Mouse (Mus musculus): ENCODE measurements at regions not wholly inside any gene's neighbourhood (a gene's known extent, or its start where the extent isn't known, plus 50 kb on each side); places are given as distances from the start of the nearest gene placed in this dataset.

- H3K4me3 ChIP-seq, result no peak overlapping the region
- H3K4me2 ChIP-seq, result peak overlapping the region; percentile 44
- no peaks in the 10 kb centered on the region for H3K36me3 ChIP-seq (ENCODE audit: poor library complexity, severe bottlenecking)
- ATAC-seq, result peak; percentile 64
- H3K9me3 ChIP-seq (replicated peaks), result no peaks in the 10 kb centered on the region
- peaks cover 22% of the 10 kb centered on the region for H3K4me1 ChIP-seq
- no peaks in the 10 kb centered on the region for H3K27me3 ChIP-seq
- H3K27ac ChIP-seq, result peak overlapping the region; percentile 55
- 14% methylated on average over 14 of the region's 14 CpGs for WGBS
- 0 out of 2 replicates have a peak overlapping the region, but pooled peaks have one; percentile 1 for H3K9ac ChIP-seq
These were observed 92.4 kb downstream of the Gm815 start for GRCm38 (mm10) chr19:26977887-26978639.

- Histone ChIP-seq H3K4me2 (no peak overlapping the region), H3K36me3 (ENCODE audit: poor library complexity, severe bottlenecking) (no peaks in the 10 kb centered on the region), H3K4me3 (no peak overlapping the region), H3K4me1 (peaks cover 22% of the 10 kb centered on the region), H3K9ac (no peak overlapping the region), H3K27ac (no peak overlapping the region), H3K27me3 (no peaks in the 10 kb centered on the region), H3K9me3 (replicated peaks) (no peaks in the 10 kb centered on the region)
- no peak for ATAC-seq
- WGBS, result 59% methylated on average over 3 of the region's 3 CpGs
These were observed 92.9 kb downstream of the Gm815 start for GRCm38 (mm10) chr19:26978640-26979007.

- 79% methylated on average over 2 of the region's 2 CpGs for WGBS
- Histone ChIP-seq H3K27me3 (no peaks in the 10 kb centered on the region), H3K27ac (no peak overlapping the region), H3K4me2 (no peak overlapping the region), H3K9me3 (replicated peaks) (no peaks in the 10 kb centered on the region), H3K4me1 (peaks cover 22% of the 10 kb centered on the region), H3K36me3 (ENCODE audit: poor library complexity, severe bottlenecking) (no peaks in the 10 kb centered on the region), H3K4me3 (no peak overlapping the region), H3K9ac (no peak overlapping the region)
- no peak for ATAC-seq
These were observed 93.6 kb downstream of the Gm815 start for GRCm38 (mm10) chr19:26979322-26979721.

GRCm38 (mm10) chr19:26986672-26987071 is 101.0 kb downstream of the Gm815 start:
- no peaks in the 10 kb centered on the region for H3K4me1 ChIP-seq
- no peak overlapping the region for H3K4me2 ChIP-seq
- no peaks in the 10 kb centered on the region for H3K27me3 ChIP-seq
- no peak overlapping the region for H3K27ac ChIP-seq
- WGBS, result 88% methylated on average over 1 of the region's 1 CpGs
- H3K9me3 ChIP-seq (replicated peaks), result no peaks in the 10 kb centered on the region
- no peak for ATAC-seq
- no peaks in the 10 kb centered on the region for H3K36me3 ChIP-seq (ENCODE audit: poor library complexity, severe bottlenecking)
- no peak overlapping the region for H3K4me3 ChIP-seq
- H3K9ac ChIP-seq, result no peak overlapping the region

GRCm38 (mm10) chr19:26987197-26987596 is 101.5 kb downstream of the Gm815 start:
- Histone ChIP-seq H3K4me2 (no peak overlapping the region), H3K4me1 (no peaks in the 10 kb centered on the region), H3K36me3 (ENCODE audit: poor library complexity, severe bottlenecking) (no peaks in the 10 kb centered on the region), H3K4me3 (no peak overlapping the region), H3K9ac (no peak overlapping the region), H3K27me3 (no peaks in the 10 kb centered on the region), H3K9me3 (replicated peaks) (no peaks in the 10 kb centered on the region), H3K27ac (no peak overlapping the region)
- no peak for ATAC-seq
- WGBS, result 76% methylated on average over 3 of the region's 3 CpGs

GRCm38 (mm10) chr19:26987909-26988456 is 102.3 kb downstream of the Gm815 start:
- H3K27me3 ChIP-seq, result no peaks in the 10 kb centered on the region
- ATAC-seq, result no peak; the same call in 1 of the 2 replicates
- no peak overlapping the region for H3K4me3 ChIP-seq
- no peak overlapping the region for H3K9ac ChIP-seq
- H3K4me2 ChIP-seq, result no peak overlapping the region
- 92% methylated on average over 6 of the region's 6 CpGs for WGBS
- no peaks in the 10 kb centered on the region for H3K9me3 ChIP-seq (replicated peaks)
- H3K27ac ChIP-seq, result no peak overlapping the region
- H3K36me3 ChIP-seq (ENCODE audit: poor library complexity, severe bottlenecking), result no peaks in the 10 kb centered on the region
- H3K4me1 ChIP-seq, result no peaks in the 10 kb centered on the region

- H3K36me3 ChIP-seq (ENCODE audit: poor library complexity, severe bottlenecking), result no peaks in the 10 kb centered on the region
- no peak overlapping the region for H3K4me2 ChIP-seq
- no peak overlapping the region for H3K4me3 ChIP-seq
- no peak overlapping the region for H3K9ac ChIP-seq
- ATAC-seq, result no peak
- no peaks in the 10 kb centered on the region for H3K27me3 ChIP-seq
- WGBS, result 59% methylated on average over 4 of the region's 4 CpGs
- no peaks in the 10 kb centered on the region for H3K4me1 ChIP-seq
- H3K27ac ChIP-seq, result no peak overlapping the region
- H3K9me3 ChIP-seq (replicated peaks), result no peaks in the 10 kb centered on the region
These were observed 109.1 kb downstream of the Gm815 start for GRCm38 (mm10) chr19:26994586-26995352.

- no peaks in the 10 kb centered on the region for H3K9me3 ChIP-seq (replicated peaks)
- no peak overlapping the region for H3K9ac ChIP-seq
- no peaks in the 10 kb centered on the region for H3K27me3 ChIP-seq
- ATAC-seq, result no peak
- no peak overlapping the region for H3K27ac ChIP-seq
- no peaks in the 10 kb centered on the region for H3K36me3 ChIP-seq (ENCODE audit: poor library complexity, severe bottlenecking)
- H3K4me1 ChIP-seq, result no peaks in the 10 kb centered on the region
- H3K4me3 ChIP-seq, result no peak overlapping the region
- 68% methylated on average over 3 of the region's 3 CpGs for WGBS
- no peak overlapping the region for H3K4me2 ChIP-seq
These were observed 113.9 kb downstream of the Gm815 start for GRCm38 (mm10) chr19:26999596-26999995.

- 97% methylated on average over 3 of the region's 3 CpGs for WGBS
- Histone ChIP-seq H3K36me3 (ENCODE audit: poor library complexity, severe bottlenecking) (no peaks in the 10 kb centered on the region), H3K9ac (no peak overlapping the region), H3K9me3 (replicated peaks) (no peaks in the 10 kb centered on the region), H3K27ac (no peak overlapping the region), H3K4me1 (no peaks in the 10 kb centered on the region), H3K4me3 (no peak overlapping the region), H3K27me3 (no peaks in the 10 kb centered on the region), H3K4me2 (no peak overlapping the region)
- no peak for ATAC-seq
These were observed 136.2 kb downstream of the Gm815 start for GRCm38 (mm10) chr19:27021930-27022329.

- ATAC-seq, result no peak
- H3K4me1 ChIP-seq, result no peaks in the 10 kb centered on the region
- no peaks in the 10 kb centered on the region for H3K36me3 ChIP-seq (ENCODE audit: poor library complexity, severe bottlenecking)
- H3K9ac ChIP-seq, result no peak overlapping the region
- no peaks in the 10 kb centered on the region for H3K27me3 ChIP-seq
- 79% methylated on average over 5 of the region's 5 CpGs for WGBS
- no peak overlapping the region for H3K4me2 ChIP-seq
- no peak overlapping the region for H3K4me3 ChIP-seq
- H3K9me3 ChIP-seq (replicated peaks), result no peaks in the 10 kb centered on the region
- H3K27ac ChIP-seq, result no peak overlapping the region
These were observed 137.2 kb downstream of the Gm815 start for GRCm38 (mm10) chr19:27022917-27023316.

- WGBS, result 89% methylated on average over 1 of the region's 1 CpGs
- Histone ChIP-seq H3K27me3 (no peaks in the 10 kb centered on the region), H3K4me3 (no peak overlapping the region), H3K9ac (no peak overlapping the region), H3K4me2 (no peak overlapping the region), H3K4me1 (peaks cover 14% of the 10 kb centered on the region), H3K9me3 (replicated peaks) (no peaks in the 10 kb centered on the region), H3K27ac (no peak overlapping the region), H3K36me3 (ENCODE audit: poor library complexity, severe bottlenecking) (no peaks in the 10 kb centered on the region)
- no peak for ATAC-seq
These were observed 143.2 kb downstream of the Gm815 start for GRCm38 (mm10) chr19:27028834-27029233.

- no peaks in the 10 kb centered on the region for H3K36me3 ChIP-seq (ENCODE audit: poor library complexity, severe bottlenecking)
- ATAC-seq, result peak; percentile 85
- WGBS, result 44% methylated on average over 7 of the region's 7 CpGs
- H3K4me2 ChIP-seq, result no peak overlapping the region
- peak overlapping the region; percentile 35; the same call in 1 of the 2 replicates for H3K27ac ChIP-seq
- H3K27me3 ChIP-seq, result no peaks in the 10 kb centered on the region
- H3K4me1 ChIP-seq, result peaks cover 14% of the 10 kb centered on the region
- no peak overlapping the region for H3K4me3 ChIP-seq
- no peak overlapping the region for H3K9ac ChIP-seq
- no peaks in the 10 kb centered on the region for H3K9me3 ChIP-seq (replicated peaks)
These were observed 145.5 kb downstream of the Gm815 start for GRCm38 (mm10) chr19:27031030-27031700.

Measured in forebrain, embryonic 13.5 days (tissue).